Mouse (Mus musculus) heart, postnatal 0 days (tissue): ENCODE measurements around the gene Chrm4. TPM values are rescaled to one million over a fixed set of nuclear protein-coding genes. Genes with fewer than 3 reads are reported as not detected.

Source experiments
- ATAC-seq: fragments of 200-750 bp; cut with Nextera tagmentation; 2 replicates; pipeline ENCODE4 v1.8.0; 2017; ENCODE audit warnings: low read depth, moderate number of reproducible peaks, moderate library complexity; ENCODE audit not compliant: insufficient read depth
- DNase-seq: peaks from one replicate; pipeline ENCODE4 v3.0.0-alpha.2; 2016; ENCODE audit warnings: low spot score
- H3K27ac ChIP-seq: fragments of 300-500 bp; sonication (generic); 2 replicates; pipeline ENCODE4 v1.5.1; 2014; ENCODE audit warnings: low read depth, mild to moderate bottlenecking
- H3K27me3 ChIP-seq: fragments of 300-500 bp; sonication (generic); 2 replicates; pipeline ENCODE4 v1.6.1; 2014; ENCODE audit warnings: low read length, mixed read lengths; ENCODE audit not compliant: control insufficient read depth, insufficient read depth
- H3K36me3 ChIP-seq: fragments of 300-500 bp; sonication (generic); replicated peaks from 2 replicates; pipeline ENCODE4 v1.6.1; 2014; ENCODE audit warnings: low read length, mixed read lengths; ENCODE audit not compliant: control insufficient read depth, insufficient read depth
- H3K4me1 ChIP-seq: fragments of 300-500 bp; sonication (generic); 2 replicates; pipeline ENCODE4 v1.6.1; 2014; ENCODE audit warnings: antibody characterized with exemption; ENCODE audit not compliant: control insufficient read depth, insufficient read depth
- H3K4me2 ChIP-seq: fragments of 300-500 bp; sonication (generic); 2 replicates; pipeline ENCODE4 v1.6.1; 2014; ENCODE audit warnings: low read depth, mild to moderate bottlenecking, low read length, moderate library complexity
- H3K4me3 ChIP-seq: fragments of 300-500 bp; sonication (generic); 2 replicates; pipeline ENCODE4 v1.5.1; 2014; ENCODE audit warnings: low read depth, low read length
- H3K9ac ChIP-seq: fragments of 300-500 bp; sonication (generic); replicated peaks from 2 replicates; pipeline ENCODE4 v1.6.1; 2014; ENCODE audit warnings: low read depth, low read length, mixed read lengths
- H3K9me3 ChIP-seq: fragments of 300-500 bp; sonication (generic); replicated peaks from 2 replicates; pipeline ENCODE4 v1.6.1; 2016; ENCODE audit warnings: low read length; ENCODE audit not compliant: control insufficient read depth
- CTCF ChIP-seq: IDR thresholded peaks from 2 replicates; pipeline ENCODE4 v1.5.1; 2016; ENCODE audit warnings: antibody characterized with exemption, control low read depth, low read depth
- EP300 ChIP-seq: IDR thresholded peaks from 2 replicates; pipeline ENCODE4 v1.6.1; 2016; ENCODE audit warnings: antibody characterized with exemption, low read depth
- WGBS: fragments of 180-500 bp; shearing (Covaris S2); extraction: QIAGEN DNeasy Blood & Tissue Kit; methylation state at CpG from one replicate; pipeline ENCODE4 v1.1.7; 2014; 5-methylcytosine and 5-hydroxymethylcytosine counted together
- polyA plus RNA-seq: library from polyadenylated mRNA; unstranded; fragments of >200 nt; fragmentation: Nextera tagmentation; extraction: Ambion mirVana; gene quantifications from 2 replicates; pipeline ENCODE4 v1.2.1, GENCODE M21; 2015
- total RNA-seq: library from RNA; depleted of rRNA; stranded (reverse); fragments of >200 nt; gene quantifications from 2 replicates; pipeline ENCODE4 v1.2.3, GENCODE M21; 2014; ENCODE audit warnings: low replicate concordance

The Chrm4 gene
- total and polyA plus RNA-seq, 2 experiments from 2014 or later: not detected

DNA sequence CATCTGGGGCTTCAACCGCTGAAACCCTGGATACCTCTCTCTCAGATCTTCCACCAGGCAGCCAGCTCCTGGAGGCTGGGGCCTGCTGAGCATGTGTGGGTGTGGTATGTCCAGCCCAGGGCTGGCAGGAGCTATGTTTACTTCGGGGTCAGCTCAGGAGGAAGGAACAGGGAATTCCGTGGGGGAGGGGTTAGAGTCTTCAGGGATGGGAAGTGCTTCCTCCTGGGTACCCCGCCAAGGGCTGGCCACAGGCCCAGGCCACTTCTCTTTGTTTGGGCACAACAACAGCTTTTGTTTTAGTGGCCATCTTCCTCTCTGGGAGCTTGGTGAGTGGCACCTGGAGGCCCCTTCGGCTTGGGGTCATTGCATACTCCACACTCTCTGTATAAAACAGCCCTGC, 26.8 kb downstream of the Chrm4 start:
- Histone ChIP-seq H3K9ac (no peak overlapping the region), H3K27me3 (no peaks in the 10 kb centered on the region), H3K27ac (peak overlapping the region; percentile 81), H3K9me3 (no peaks in the 10 kb centered on the region), H3K4me2 (peak overlapping the region; percentile 5; the same call in 1 of the 2 replicates), H3K4me1 (peaks cover 67% of the 10 kb centered on the region), H3K4me3 (no peak overlapping the region), H3K36me3 (no peaks in the 10 kb centered on the region)
- DNase-seq: peak; percentile 88
- WGBS: 6% methylated on average over 5 of the region's 5 CpGs
- ATAC-seq: peak; percentile 52
- peak; percentile 73 for TF ChIP-seq EP300
- TF ChIP-seq CTCF: no peak

DNA sequence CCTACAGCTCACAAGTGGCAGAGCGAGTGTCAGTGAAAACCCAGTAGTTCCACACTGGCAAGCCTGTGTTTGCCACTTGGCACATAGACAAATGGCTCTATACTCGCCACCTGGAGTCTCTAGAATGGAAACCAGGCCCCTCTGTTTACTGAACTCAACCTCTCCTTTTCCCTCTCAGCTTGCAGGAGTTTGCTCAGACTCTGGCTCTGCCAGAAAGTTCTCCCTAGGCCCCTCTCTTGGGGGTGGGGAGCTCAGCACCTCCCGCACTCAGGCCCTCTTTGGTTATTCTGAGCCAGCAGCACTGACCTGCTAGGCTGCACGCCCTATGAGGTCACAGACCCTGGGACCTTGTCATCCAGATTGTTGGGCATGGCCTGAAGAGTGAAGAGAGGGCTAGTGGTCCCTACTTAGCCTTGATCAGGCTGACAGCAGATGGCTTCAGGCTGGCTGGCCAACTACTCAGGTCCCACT, 28.1 kb downstream of the Chrm4 start:
- TF ChIP-seq EP300 (no peak), CTCF (no peak)
- peaks cover 59% of the 10 kb centered on the region for H3K4me1 ChIP-seq
- H3K4me2 ChIP-seq: no peak overlapping the region
- 64% methylated on average over 4 of the region's 4 CpGs for WGBS
- H3K27ac ChIP-seq: peak overlapping the region; percentile 55
- H3K27me3 ChIP-seq: no peaks in the 10 kb centered on the region
- H3K36me3 ChIP-seq: no peaks in the 10 kb centered on the region
- no peak overlapping the region for H3K4me3 ChIP-seq
- no peaks in the 10 kb centered on the region for H3K9me3 ChIP-seq
- ATAC-seq: no peak
- DNase-seq: no peak
- H3K9ac ChIP-seq: no peak overlapping the region

DNA sequence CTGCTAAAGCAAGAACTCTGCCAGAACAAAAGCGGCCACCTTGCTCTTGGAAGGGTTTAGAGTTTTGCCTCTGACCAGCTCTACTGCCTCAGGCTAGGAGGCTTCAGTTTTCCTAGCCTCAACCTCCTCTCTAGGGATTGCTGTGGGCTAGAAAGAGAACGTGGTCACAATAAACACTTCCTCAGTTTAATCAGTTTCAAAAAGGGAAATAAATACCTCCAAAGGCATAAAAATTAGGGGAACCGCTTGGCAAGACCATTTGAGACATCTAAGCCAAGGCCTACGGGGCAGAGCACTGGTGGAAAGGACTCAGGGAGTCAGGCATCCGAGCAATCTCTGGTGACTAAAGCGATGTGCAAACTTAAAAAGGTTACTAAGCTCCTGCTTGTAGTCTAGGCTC, 28.8 kb downstream of the Chrm4 start:
- DNase-seq (no peak), ATAC-seq (no peak)
- Histone ChIP-seq H3K4me3 (no peak overlapping the region), H3K4me2 (no peak overlapping the region), H3K9ac (no peak overlapping the region), H3K36me3 (no peaks in the 10 kb centered on the region), H3K27ac (no peak overlapping the region), H3K27me3 (no peaks in the 10 kb centered on the region), H3K9me3 (no peaks in the 10 kb centered on the region), H3K4me1 (peaks cover 53% of the 10 kb centered on the region)
- TF ChIP-seq CTCF (no peak), EP300 (no peak)
- 81% methylated on average over 6 of the region's 6 CpGs for WGBS

DNA sequence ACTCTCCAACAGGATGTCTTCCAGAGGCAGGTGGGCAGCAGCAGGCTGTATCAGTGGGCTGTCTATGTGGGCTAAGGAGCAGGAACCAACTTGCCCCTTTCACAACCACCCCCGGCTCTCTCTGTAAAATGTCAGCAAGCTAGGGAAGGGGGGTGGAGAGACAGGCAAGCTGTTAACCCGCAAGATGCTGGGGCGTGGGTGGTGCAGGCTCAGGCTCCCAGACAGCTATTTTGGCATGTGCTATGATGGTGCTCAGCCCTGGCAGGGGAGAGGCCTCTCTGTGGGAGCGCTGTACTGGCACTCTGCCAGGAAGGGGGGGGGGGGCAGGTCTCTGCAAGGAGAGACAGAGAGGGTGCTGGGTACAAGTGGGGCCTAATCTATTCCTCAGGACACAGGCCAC, 30.0 kb downstream of the Chrm4 start:
- Histone ChIP-seq H3K9me3 (no peaks in the 10 kb centered on the region), H3K36me3 (no peaks in the 10 kb centered on the region), H3K27me3 (no peaks in the 10 kb centered on the region), H3K27ac (peak overlapping the region; percentile 72), H3K4me3 (no peak overlapping the region), H3K4me1 (peaks cover 60% of the 10 kb centered on the region), H3K4me2 (peak overlapping the region; percentile 41; the same call in 1 of the 2 replicates), H3K9ac (no peak overlapping the region)
- TF ChIP-seq EP300 (no peak), CTCF (no peak)
- ATAC-seq (peak; percentile 54), DNase-seq (peak; percentile 64)
- 4% methylated on average over 4 of the region's 4 CpGs for WGBS

DNA sequence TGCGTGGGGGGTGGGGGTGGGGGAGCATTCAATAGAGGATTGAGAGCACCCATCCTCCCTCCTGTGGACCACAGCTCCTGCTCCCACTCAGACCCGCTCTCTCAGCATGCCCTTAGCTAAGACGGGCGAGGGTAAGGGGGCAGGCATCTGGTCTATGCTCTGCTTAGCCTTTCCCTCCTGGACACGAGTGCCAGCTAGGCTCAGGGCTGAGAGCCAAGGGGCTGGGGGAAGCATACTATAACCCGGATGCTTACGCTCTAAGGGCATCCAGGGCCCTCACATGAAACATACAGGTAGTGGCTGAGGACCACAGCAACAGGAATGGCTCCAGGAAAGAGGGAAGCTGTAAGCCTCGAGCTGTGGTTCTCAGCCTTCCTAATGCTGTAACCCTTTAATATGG, 31.0 kb downstream of the Chrm4 start:
- Histone ChIP-seq H3K9ac (no peak overlapping the region), H3K4me2 (no peak overlapping the region), H3K9me3 (no peaks in the 10 kb centered on the region), H3K4me1 (peaks cover 67% of the 10 kb centered on the region), H3K27me3 (no peaks in the 10 kb centered on the region), H3K27ac (no peak overlapping the region), H3K4me3 (no peak overlapping the region), H3K36me3 (no peaks in the 10 kb centered on the region)
- no peak for TF ChIP-seq CTCF
- no peak for TF ChIP-seq EP300
- no peak for DNase-seq
- WGBS: 73% methylated on average over 8 of the region's 8 CpGs
- ATAC-seq: no peak

DNA sequence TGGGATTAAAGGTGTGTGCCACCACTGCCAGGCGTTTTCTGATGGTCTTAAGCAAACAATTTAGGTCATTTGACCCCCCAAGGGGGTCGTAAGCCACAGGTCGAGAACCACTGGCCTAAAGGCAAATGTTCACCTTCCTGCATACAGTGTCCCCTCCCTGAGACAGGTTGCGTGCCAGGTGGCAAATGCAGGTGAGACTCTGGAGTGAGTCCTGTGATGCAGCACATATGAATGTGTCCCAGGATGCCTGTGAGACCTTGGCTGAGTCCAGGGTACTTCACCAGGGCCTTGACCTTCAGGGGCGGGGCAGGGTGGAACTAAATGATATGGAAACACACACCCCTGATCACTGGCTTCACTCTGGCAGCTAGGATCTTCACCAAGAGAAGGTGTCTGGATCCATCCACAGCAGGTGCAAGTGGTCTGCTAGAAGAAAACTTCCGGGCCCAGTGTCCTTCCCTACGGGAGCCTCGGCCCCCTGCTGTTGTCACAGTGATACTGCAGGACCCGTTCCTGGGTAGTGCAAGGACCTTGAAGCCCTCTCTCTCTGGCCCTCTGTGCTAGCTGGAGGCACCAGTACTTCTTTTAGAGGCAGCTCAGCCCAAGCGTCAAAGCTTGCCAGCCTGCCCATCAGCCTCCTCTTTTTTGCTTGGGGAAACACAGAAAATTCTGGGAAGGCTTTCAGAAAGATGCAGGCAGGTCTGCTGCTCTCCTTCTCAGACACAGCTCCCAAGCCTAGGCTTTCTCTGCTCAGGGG, 31.8 kb downstream of the Chrm4 start:
- Histone ChIP-seq H3K27me3 (no peaks in the 10 kb centered on the region), H3K27ac (no peak overlapping the region), H3K4me2 (no peak overlapping the region), H3K4me1 (peaks cover 59% of the 10 kb centered on the region), H3K9ac (no peak overlapping the region), H3K36me3 (no peaks in the 10 kb centered on the region), H3K9me3 (no peaks in the 10 kb centered on the region), H3K4me3 (no peak overlapping the region)
- WGBS: 46% methylated on average over 10 of the region's 10 CpGs
- ATAC-seq: no peak
- TF ChIP-seq EP300 (no peak), CTCF (peak; percentile 74)
- DNase-seq: peak; percentile 76
